Mouse (Mus musculus): ENCODE data around the gene Aplp2. TPM values are rescaled to one million over a fixed set of nuclear protein-coding genes. Genes with fewer than 3 reads are reported as not detected.

Aplp2 gene
- polyA plus RNA-seq, 1 experiment: 3.5 TPM

GRCm38 (mm10) chr9:31129956-31130355, 81.7 kb downstream of the Aplp2 start:
- H3K9me3 ChIP-seq (ENCODE audit: control insufficient read depth, low read length): peaks cover 3% of the 10 kb centered on the region; the same call in 1 of the 2 replicates
- no peaks in the 10 kb centered on the region for H3K36me3 ChIP-seq (ENCODE audit: control insufficient read depth)
- H3K4me1 ChIP-seq (ENCODE audit: control insufficient read depth): no peaks in the 10 kb centered on the region; the same call in 1 of the 2 replicates
- TF ChIP-seq TAL1 (IDR thresholded peaks at IDR 0.05; ENCODE audit: low read length) (no peak), GATA1 (IDR thresholded peaks at IDR 0.05; ENCODE audit: low read length) (no peak)
- peaks cover 73% of the 10 kb centered on the region for H3K27me3 ChIP-seq (ENCODE audit: control insufficient read depth)
- H3K4me3 ChIP-seq (replicated peaks): no peak overlapping the region

- Histone ChIP-seq H3K36me3 (ENCODE audit: control insufficient read depth) (no peaks in the 10 kb centered on the region), H3K27me3 (ENCODE audit: control insufficient read depth) (peaks cover 54% of the 10 kb centered on the region), H3K4me1 (ENCODE audit: control insufficient read depth) (no peaks in the 10 kb centered on the region; the same call in 1 of the 2 replicates), H3K4me3 (replicated peaks) (no peak overlapping the region), H3K9me3 (ENCODE audit: control insufficient read depth, low read length) (peaks cover 3% of the 10 kb centered on the region; the same call in 1 of the 2 replicates)
- TF ChIP-seq GATA1 (IDR thresholded peaks at IDR 0.05; ENCODE audit: low read length) (no peak), TAL1 (IDR thresholded peaks at IDR 0.05; ENCODE audit: low read length) (no peak)
Measured at GRCm38 (mm10) chr9:31127876-31128465, 83.6 kb downstream of the Aplp2 start.

- no peaks in the 10 kb centered on the region for H3K36me3 ChIP-seq (ENCODE audit: control insufficient read depth)
- TF ChIP-seq TAL1 (IDR thresholded peaks at IDR 0.05; ENCODE audit: low read length) (no peak), GATA1 (IDR thresholded peaks at IDR 0.05; ENCODE audit: low read length) (no peak)
- H3K4me3 ChIP-seq (replicated peaks): no peak overlapping the region
- H3K9me3 ChIP-seq (ENCODE audit: control insufficient read depth, low read length): no peaks in the 10 kb centered on the region; the same call in 1 of the 2 replicates
- peaks cover 35% of the 10 kb centered on the region for H3K27me3 ChIP-seq (ENCODE audit: control insufficient read depth)
- H3K4me1 ChIP-seq (ENCODE audit: control insufficient read depth): no peaks in the 10 kb centered on the region
Measured at GRCm38 (mm10) chr9:31126079-31126478, 85.5 kb downstream of the Aplp2 start.

GRCm38 (mm10) chr9:31122464-31123030, 89.1 kb downstream of the Aplp2 start:
- Histone ChIP-seq H3K36me3 (ENCODE audit: control insufficient read depth) (no peaks in the 10 kb centered on the region), H3K9me3 (ENCODE audit: control insufficient read depth, low read length) (no peaks in the 10 kb centered on the region), H3K27me3 (ENCODE audit: control insufficient read depth) (peaks cover 4% of the 10 kb centered on the region; the same call in 1 of the 2 replicates), H3K4me1 (ENCODE audit: control insufficient read depth) (no peaks in the 10 kb centered on the region), H3K4me3 (replicated peaks) (no peak overlapping the region)
- TF ChIP-seq TAL1 (IDR thresholded peaks at IDR 0.05; ENCODE audit: low read length): no peak
- TF ChIP-seq GATA1 (IDR thresholded peaks at IDR 0.05; ENCODE audit: low read length): no peak

GRCm38 (mm10) chr9:31120533-31120915, 91.1 kb downstream of the Aplp2 start:
- no peak overlapping the region for H3K4me3 ChIP-seq (replicated peaks)
- H3K9me3 ChIP-seq (ENCODE audit: control insufficient read depth, low read length): no peaks in the 10 kb centered on the region
- no peak for TF ChIP-seq TAL1 (IDR thresholded peaks at IDR 0.05; ENCODE audit: low read length)
- TF ChIP-seq GATA1 (IDR thresholded peaks at IDR 0.05; ENCODE audit: low read length): no peak
- H3K27me3 ChIP-seq (ENCODE audit: control insufficient read depth): peaks cover 4% of the 10 kb centered on the region; the same call in 1 of the 2 replicates
- no peaks in the 10 kb centered on the region for H3K4me1 ChIP-seq (ENCODE audit: control insufficient read depth)
- no peaks in the 10 kb centered on the region for H3K36me3 ChIP-seq (ENCODE audit: control insufficient read depth)

GRCm38 (mm10) chr9:31119882-31120532, 91.6 kb downstream of the Aplp2 start:
- H3K4me1 ChIP-seq (ENCODE audit: control insufficient read depth): no peaks in the 10 kb centered on the region
- no peaks in the 10 kb centered on the region for H3K9me3 ChIP-seq (ENCODE audit: control insufficient read depth, low read length)
- H3K27me3 ChIP-seq (ENCODE audit: control insufficient read depth): peaks cover 4% of the 10 kb centered on the region; the same call in 1 of the 2 replicates
- TF ChIP-seq TAL1 (IDR thresholded peaks at IDR 0.05; ENCODE audit: low read length) (no peak), GATA1 (IDR thresholded peaks at IDR 0.05; ENCODE audit: low read length) (no peak)
- H3K36me3 ChIP-seq (ENCODE audit: control insufficient read depth): no peaks in the 10 kb centered on the region
- H3K4me3 ChIP-seq (replicated peaks): no peak overlapping the region

- Histone ChIP-seq H3K27me3 (ENCODE audit: control insufficient read depth) (peaks cover 4% of the 10 kb centered on the region; the same call in 1 of the 2 replicates), H3K36me3 (ENCODE audit: control insufficient read depth) (no peaks in the 10 kb centered on the region), H3K4me1 (ENCODE audit: control insufficient read depth) (no peaks in the 10 kb centered on the region), H3K4me3 (replicated peaks) (no peak overlapping the region), H3K9me3 (ENCODE audit: control insufficient read depth, low read length) (no peaks in the 10 kb centered on the region)
- no peak for TF ChIP-seq GATA1 (IDR thresholded peaks at IDR 0.05; ENCODE audit: low read length)
- no peak for TF ChIP-seq TAL1 (IDR thresholded peaks at IDR 0.05; ENCODE audit: low read length)
Measured at GRCm38 (mm10) chr9:31119405-31119804, 92.2 kb downstream of the Aplp2 start.

- no peaks in the 10 kb centered on the region for H3K36me3 ChIP-seq (ENCODE audit: control insufficient read depth)
- TF ChIP-seq TAL1 (IDR thresholded peaks at IDR 0.05; ENCODE audit: low read length): no peak
- TF ChIP-seq GATA1 (IDR thresholded peaks at IDR 0.05; ENCODE audit: low read length): no peak
- H3K4me3 ChIP-seq (replicated peaks): no peak overlapping the region
Measured at GRCm38 (mm10) chr9:31118520-31119298, 92.9 kb downstream of the Aplp2 start.

More at GRCm38 (mm10) chr9:31118520-31119298, 92.9 kb downstream of the Aplp2 start:
- Histone ChIP-seq H3K9me3 (ENCODE audit: control insufficient read depth, low read length) (no peaks in the 10 kb centered on the region), H3K4me1 (ENCODE audit: control insufficient read depth) (no peaks in the 10 kb centered on the region), H3K27me3 (ENCODE audit: control insufficient read depth) (peaks cover 4% of the 10 kb centered on the region; the same call in 1 of the 2 replicates)

Measured in erythroblast, embryonic 14.5 days (primary cell).